Mouse (Mus musculus) frontal cortex, adult 2 months (tissue): ENCODE measurements around the gene Galntl6. TPM values are rescaled to one million over a fixed set of nuclear protein-coding genes. Genes with fewer than 3 reads are reported as not detected.

Source experiments
- DNase-seq, 2 experiments: peaks; one replicate each; pipeline ENCODE4 v3.0.0; 2022; ENCODE audit warnings: low spot score in 1 of 2; ENCODE audit errors: extremely low spot score in 1 of 2
- polyA plus RNA-seq: library from polyadenylated mRNA; depleted of rRNA; stranded (reverse); fragments of >200 nt; gene quantifications from 2 replicates; pipeline ENCODE4 v1.2.3, GENCODE M21; 2012

Galntl6 gene
- polyA plus RNA-seq, 1 experiment = 16.0 TPM

GRCm38 (mm10) chr8:58313482-58313881 lies 599.0 kb downstream of the Galntl6 start:
- no peak for DNase-seq

GRCm38 (mm10) chr8:58291487-58291886 lies 621.0 kb downstream of the Galntl6 start:
- peak; percentile 9 to 33 for DNase-seq

GRCm38 (mm10) chr8:58290080-58290479 lies 622.4 kb downstream of the Galntl6 start:
- no peak for DNase-seq

- no peak for DNase-seq
Measured at GRCm38 (mm10) chr8:58265485-58265884, 647.0 kb downstream of the Galntl6 start.

- peak in 1 of 2 experiments; percentile 3 for DNase-seq
Measured at GRCm38 (mm10) chr8:58258577-58259315, 653.7 kb downstream of the Galntl6 start.

- no peak for DNase-seq
Measured at GRCm38 (mm10) chr8:58253620-58254019, 658.8 kb downstream of the Galntl6 start.

GRCm38 (mm10) chr8:58244830-58245229 lies 667.6 kb downstream of the Galntl6 start:
- DNase-seq = no peak

GRCm38 (mm10) chr8:58234220-58234619 lies 678.2 kb downstream of the Galntl6 start:
- DNase-seq = peak in 1 of 2 experiments; percentile 19

- DNase-seq = no peak
Measured at GRCm38 (mm10) chr8:58228725-58229124, 683.7 kb downstream of the Galntl6 start.

- no peak for DNase-seq
Measured at GRCm38 (mm10) chr8:58217885-58218284, 694.6 kb downstream of the Galntl6 start.

- DNase-seq = no peak
Measured at GRCm38 (mm10) chr8:58189694-58190093, 722.7 kb downstream of the Galntl6 start.

GRCm38 (mm10) chr8:58146961-58147360 lies 765.5 kb downstream of the Galntl6 start:
- DNase-seq = peak; percentile 22 to 83

GRCm38 (mm10) chr8:58086733-58087132 lies 825.7 kb downstream of the Galntl6 start:
- no peak for DNase-seq

GRCm38 (mm10) chr8:58084931-58085330 lies 827.5 kb downstream of the Galntl6 start:
- peak in 1 of 2 experiments; percentile 58 for DNase-seq

GRCm38 (mm10) chr8:58081715-58082114 lies 830.7 kb downstream of the Galntl6 start:
- DNase-seq = no peak

GRCm38 (mm10) chr8:58074611-58075010 lies 837.8 kb downstream of the Galntl6 start:
- DNase-seq = no peak

GRCm38 (mm10) chr8:58073733-58074132 lies 838.7 kb downstream of the Galntl6 start:
- DNase-seq = no peak

GRCm38 (mm10) chr8:58032271-58032670 lies 880.2 kb downstream of the Galntl6 start:
- DNase-seq = no peak

- DNase-seq = no peak
Measured at GRCm38 (mm10) chr8:58025558-58025957, 886.9 kb downstream of the Galntl6 start.

- DNase-seq = no peak
Measured at GRCm38 (mm10) chr8:58025094-58025493, 887.3 kb downstream of the Galntl6 start.

- no peak for DNase-seq
Measured at GRCm38 (mm10) chr8:58023426-58024176, 888.8 kb downstream of the Galntl6 start.
